Mouse (Mus musculus): Measurements from ENCODE around the gene Card6. TPM values are rescaled to one million over a fixed set of nuclear protein-coding genes. Genes with fewer than 3 reads are reported as not detected.
"Not testable (repeated sequence)": the region's sequence is repeated elsewhere in the genome, so short reads cannot be mapped to it uniquely, and the experiment has no call there.

Card6 gene
- total and polyA plus RNA-seq, 2 experiments, result 2.5 to 7.5 TPM

GRCm38 (mm10) chr15:5134945-5135483 lies 26.7 kb upstream of the Card6 start:
- H3K4me1 ChIP-seq (ENCODE audit: control insufficient read depth, insufficient read depth, low read length), result no peaks in the 10 kb centered on the region
- H3K27ac ChIP-seq (replicated peaks; ENCODE audit: insufficient read depth, low read depth, low read length), result no peak overlapping the region
- 77% methylated on average over 8 of the region's 8 CpGs for WGBS
- no peak for DNase-seq (ENCODE audit: extremely low read depth, low read depth, low spot score)
- no peaks in the 10 kb centered on the region for H3K27me3 ChIP-seq (ENCODE audit: control insufficient read depth, insufficient read depth, low read length)
- no peak overlapping the region for H3K9ac ChIP-seq (ENCODE audit: low read depth, low read length)
- H3K79me2 ChIP-seq (ENCODE audit: control insufficient read depth, insufficient read depth, low read length), result no peaks in the 10 kb centered on the region
- H3K4me3 ChIP-seq (ENCODE audit: insufficient read depth, low read depth, low read length), result no peak overlapping the region
- TF ChIP-seq CTCF (IDR thresholded peaks at IDR 0.05; ENCODE audit: low read depth, low read length) (no peak), POLR2A (IDR thresholded peaks at IDR 0.05; ENCODE audit: extremely low read depth, insufficient read depth, low read length) (no peak)
- H3K36me3 ChIP-seq (ENCODE audit: control insufficient read depth, insufficient read depth, low read length), result no peaks in the 10 kb centered on the region

GRCm38 (mm10) chr15:5134179-5134578 lies 25.8 kb upstream of the Card6 start:
- no peak overlapping the region for H3K27ac ChIP-seq (replicated peaks; ENCODE audit: insufficient read depth, low read depth, low read length)
- no peaks in the 10 kb centered on the region for H3K36me3 ChIP-seq (ENCODE audit: control insufficient read depth, insufficient read depth, low read length)
- WGBS, result 35% methylated on average over 3 of the region's 3 CpGs
- TF ChIP-seq POLR2A (IDR thresholded peaks at IDR 0.05; ENCODE audit: extremely low read depth, insufficient read depth, low read length) (no peak), CTCF (IDR thresholded peaks at IDR 0.05; ENCODE audit: low read depth, low read length) (no peak)
- no peak overlapping the region for H3K9ac ChIP-seq (ENCODE audit: low read depth, low read length)
- no peaks in the 10 kb centered on the region for H3K79me2 ChIP-seq (ENCODE audit: control insufficient read depth, insufficient read depth, low read length)
- no peaks in the 10 kb centered on the region for H3K27me3 ChIP-seq (ENCODE audit: control insufficient read depth, insufficient read depth, low read length)
- H3K4me1 ChIP-seq (ENCODE audit: control insufficient read depth, insufficient read depth, low read length), result no peaks in the 10 kb centered on the region
- no peak for DNase-seq (ENCODE audit: extremely low read depth, low read depth, low spot score)
- H3K4me3 ChIP-seq (ENCODE audit: insufficient read depth, low read depth, low read length), result no peak overlapping the region

GRCm38 (mm10) chr15:5133301-5133700 lies 25.0 kb upstream of the Card6 start:
- WGBS, result 52% methylated on average over 3 of the region's 3 CpGs
- no peak overlapping the region for H3K27ac ChIP-seq (replicated peaks; ENCODE audit: insufficient read depth, low read depth, low read length)
- H3K79me2 ChIP-seq (ENCODE audit: control insufficient read depth, insufficient read depth, low read length), result no peaks in the 10 kb centered on the region
- no peaks in the 10 kb centered on the region for H3K36me3 ChIP-seq (ENCODE audit: control insufficient read depth, insufficient read depth, low read length)
- no peak for TF ChIP-seq CTCF (IDR thresholded peaks at IDR 0.05; ENCODE audit: low read depth, low read length)
- TF ChIP-seq POLR2A (IDR thresholded peaks at IDR 0.05; ENCODE audit: extremely low read depth, insufficient read depth, low read length), result no peak
- no peaks in the 10 kb centered on the region for H3K27me3 ChIP-seq (ENCODE audit: control insufficient read depth, insufficient read depth, low read length)
- H3K4me3 ChIP-seq (ENCODE audit: insufficient read depth, low read depth, low read length), result no peak overlapping the region
- no peak overlapping the region for H3K9ac ChIP-seq (ENCODE audit: low read depth, low read length)
- no peak for DNase-seq (ENCODE audit: extremely low read depth, low read depth, low spot score)
- no peaks in the 10 kb centered on the region for H3K4me1 ChIP-seq (ENCODE audit: control insufficient read depth, insufficient read depth, low read length)

GRCm38 (mm10) chr15:5130887-5131668 lies 22.7 kb upstream of the Card6 start:
- H3K79me2 ChIP-seq (ENCODE audit: control insufficient read depth, insufficient read depth, low read length); H3K27ac ChIP-seq (replicated peaks; ENCODE audit: insufficient read depth, low read depth, low read length); H3K36me3 ChIP-seq (ENCODE audit: control insufficient read depth, insufficient read depth, low read length); H3K9ac ChIP-seq (ENCODE audit: low read depth, low read length); H3K27me3 ChIP-seq (ENCODE audit: control insufficient read depth, insufficient read depth, low read length); H3K4me3 ChIP-seq (ENCODE audit: insufficient read depth, low read depth, low read length); DNase-seq (ENCODE audit: extremely low read depth, low read depth, low spot score); H3K4me1 ChIP-seq (ENCODE audit: control insufficient read depth, insufficient read depth, low read length): not testable (repeated sequence)
- 86% methylated on average over 14 of the region's 14 CpGs for WGBS

GRCm38 (mm10) chr15:5129111-5129805 lies 20.9 kb upstream of the Card6 start:
- no peak for DNase-seq (ENCODE audit: extremely low read depth, low read depth, low spot score)
- TF ChIP-seq CTCF (IDR thresholded peaks at IDR 0.05; ENCODE audit: low read depth, low read length) (no peak), POLR2A (IDR thresholded peaks at IDR 0.05; ENCODE audit: extremely low read depth, insufficient read depth, low read length) (no peak)
- Histone ChIP-seq H3K4me3 (ENCODE audit: insufficient read depth, low read depth, low read length) (no peak overlapping the region), H3K27ac (replicated peaks; ENCODE audit: insufficient read depth, low read depth, low read length) (no peak overlapping the region), H3K79me2 (ENCODE audit: control insufficient read depth, insufficient read depth, low read length) (no peaks in the 10 kb centered on the region), H3K36me3 (ENCODE audit: control insufficient read depth, insufficient read depth, low read length) (no peaks in the 10 kb centered on the region; the same call in 1 of the 2 replicates), H3K27me3 (ENCODE audit: control insufficient read depth, insufficient read depth, low read length) (no peaks in the 10 kb centered on the region), H3K9ac (ENCODE audit: low read depth, low read length) (no peak overlapping the region), H3K4me1 (ENCODE audit: control insufficient read depth, insufficient read depth, low read length) (no peaks in the 10 kb centered on the region)
- WGBS, result 94% methylated on average over 12 of the region's 12 CpGs
